Mouse (Mus musculus) stomach, embryonic 16.5 days (tissue): ENCODE measurements around the gene Sumf1. TPM values are rescaled to one million over a fixed set of nuclear protein-coding genes. Genes with fewer than 3 reads are reported as not detected.

Experiments
- ATAC-seq: fragments of 200-750 bp; cut with Nextera tagmentation; 2 replicates; pipeline ENCODE4 v1.8.0; 2017; ENCODE audit warnings: moderate number of reproducible peaks, moderate TSS enrichment; ENCODE audit not compliant: insufficient read depth, low FRiP score
- H3K27ac ChIP-seq: fragments of 300-500 bp; sonication (generic); 2 replicates; pipeline ENCODE4 v1.5.1; 2014; ENCODE audit warnings: low read length
- H3K27me3 ChIP-seq: fragments of 300-500 bp; sonication (generic); 2 replicates; pipeline ENCODE4 v1.6.1; 2014; ENCODE audit warnings: low read length, control low read depth, mixed read lengths; ENCODE audit not compliant: control insufficient read depth, insufficient read depth
- H3K36me3 ChIP-seq: fragments of 300-500 bp; sonication (generic); 2 replicates; pipeline ENCODE4 v1.6.1; 2014; ENCODE audit warnings: low read length; ENCODE audit not compliant: control insufficient read depth, insufficient read depth
- H3K4me1 ChIP-seq: fragments of 300-500 bp; sonication (generic); 2 replicates; pipeline ENCODE4 v1.6.1; 2014; ENCODE audit warnings: low read length, control low read depth, mixed read lengths; ENCODE audit not compliant: control insufficient read depth, insufficient read depth
- H3K4me2 ChIP-seq: fragments of 300-500 bp; sonication (generic); 2 replicates; pipeline ENCODE4 v1.6.1; 2014; ENCODE audit warnings: low read depth, low read length, mixed read lengths
- H3K4me3 ChIP-seq: fragments of 300-500 bp; sonication (generic); replicated peaks from 2 replicates; pipeline ENCODE4 v1.5.1; 2014; ENCODE audit warnings: mild to moderate bottlenecking, low read length
- H3K9ac ChIP-seq: fragments of 300-500 bp; sonication (generic); 2 replicates; pipeline ENCODE4 v1.6.1; 2014; ENCODE audit warnings: low read length
- H3K9me3 ChIP-seq: fragments of 300-500 bp; sonication (generic); replicated peaks from 2 replicates; pipeline ENCODE4 v1.6.1; 2016; ENCODE audit warnings: low read length, control low read depth; ENCODE audit not compliant: control insufficient read depth
- WGBS: fragments of 180-500 bp; shearing (Covaris S2); extraction: QIAGEN DNeasy Blood & Tissue Kit; methylation state at CpG from one replicate; pipeline ENCODE4 v1.1.7; 2014; 5-methylcytosine and 5-hydroxymethylcytosine counted together
- polyA plus RNA-seq: library from polyadenylated mRNA; unstranded; fragments of >200 nt; fragmentation: Nextera tagmentation; extraction: Ambion mirVana; gene quantifications from 2 replicates; pipeline ENCODE4 v1.2.1, GENCODE M21; 2015

The Sumf1 gene
- polyA plus RNA-seq, 1 experiment from 2014 or later, result 22.6 TPM

- no peak for ATAC-seq
Observed at GRCm38 (mm10) chr6:108145941-108146588, 39.3 kb downstream of the Sumf1 start.

GRCm38 (mm10) chr6:108145241-108145640 lies 40.1 kb downstream of the Sumf1 start:
- no peaks in the 10 kb centered on the region for H3K27me3 ChIP-seq
- no peak for ATAC-seq
- H3K4me1 ChIP-seq, result no peaks in the 10 kb centered on the region
- no peak overlapping the region for H3K4me2 ChIP-seq
- no peaks in the 10 kb centered on the region for H3K9me3 ChIP-seq
- no peak overlapping the region for H3K9ac ChIP-seq
- no peak overlapping the region for H3K4me3 ChIP-seq
- no peaks in the 10 kb centered on the region for H3K36me3 ChIP-seq
- H3K27ac ChIP-seq, result no peak overlapping the region
- WGBS, result 79% methylated on average over 3 of the region's 3 CpGs

More at GRCm38 (mm10) chr6:108145941-108146588, 39.3 kb downstream of the Sumf1 start:
- Histone ChIP-seq H3K9ac (no peak overlapping the region), H3K4me2 (no peak overlapping the region), H3K4me1 (no peaks in the 10 kb centered on the region), H3K4me3 (no peak overlapping the region), H3K9me3 (no peaks in the 10 kb centered on the region), H3K27me3 (no peaks in the 10 kb centered on the region), H3K36me3 (no peaks in the 10 kb centered on the region), H3K27ac (no peak overlapping the region)
- WGBS, result 92% methylated on average over 7 of the region's 7 CpGs

- Histone ChIP-seq H3K4me3 (no peak overlapping the region), H3K4me2 (no peak overlapping the region), H3K36me3 (no peaks in the 10 kb centered on the region), H3K4me1 (no peaks in the 10 kb centered on the region), H3K9me3 (no peaks in the 10 kb centered on the region), H3K9ac (no peak overlapping the region), H3K27ac (no peak overlapping the region), H3K27me3 (no peaks in the 10 kb centered on the region)
- WGBS, result 76% methylated on average over 4 of the region's 4 CpGs
- no peak for ATAC-seq
Observed at GRCm38 (mm10) chr6:108142796-108143195, 42.6 kb downstream of the Sumf1 start.

GRCm38 (mm10) chr6:108140722-108141490 lies 44.5 kb downstream of the Sumf1 start:
- peak; percentile 47; the same call in 1 of the 2 replicates for ATAC-seq
- Histone ChIP-seq H3K36me3 (no peaks in the 10 kb centered on the region), H3K27me3 (no peaks in the 10 kb centered on the region), H3K27ac (no peak overlapping the region), H3K4me3 (no peak overlapping the region), H3K9me3 (no peaks in the 10 kb centered on the region), H3K9ac (no peak overlapping the region), H3K4me1 (no peaks in the 10 kb centered on the region), H3K4me2 (no peak overlapping the region)
- WGBS, result 37% methylated on average over 4 of the region's 4 CpGs

- no peak overlapping the region for H3K4me3 ChIP-seq
- no peaks in the 10 kb centered on the region for H3K36me3 ChIP-seq
- no peaks in the 10 kb centered on the region for H3K4me1 ChIP-seq
- H3K9me3 ChIP-seq, result no peaks in the 10 kb centered on the region
- 89% methylated on average over 5 of the region's 5 CpGs for WGBS
- no peak overlapping the region for H3K27ac ChIP-seq
- H3K4me2 ChIP-seq, result no peak overlapping the region
- no peak for ATAC-seq
- H3K27me3 ChIP-seq, result no peaks in the 10 kb centered on the region
- no peak overlapping the region for H3K9ac ChIP-seq
Observed at GRCm38 (mm10) chr6:108137031-108137430, 48.4 kb downstream of the Sumf1 start.

GRCm38 (mm10) chr6:108136286-108136685 lies 49.1 kb downstream of the Sumf1 start:
- 94% methylated on average over 1 of the region's 1 CpGs for WGBS
- Histone ChIP-seq H3K4me1 (no peaks in the 10 kb centered on the region), H3K36me3 (no peaks in the 10 kb centered on the region), H3K9ac (no peak overlapping the region), H3K27me3 (no peaks in the 10 kb centered on the region), H3K4me3 (no peak overlapping the region), H3K4me2 (no peak overlapping the region), H3K27ac (no peak overlapping the region), H3K9me3 (no peaks in the 10 kb centered on the region)
- ATAC-seq, result no peak

- no peak overlapping the region for H3K4me2 ChIP-seq
- no peaks in the 10 kb centered on the region for H3K27me3 ChIP-seq
- H3K27ac ChIP-seq, result no peak overlapping the region
- H3K9ac ChIP-seq, result no peak overlapping the region
- no peaks in the 10 kb centered on the region for H3K4me1 ChIP-seq
- no peaks in the 10 kb centered on the region for H3K9me3 ChIP-seq
- H3K36me3 ChIP-seq, result no peaks in the 10 kb centered on the region
- ATAC-seq, result no peak
- 92% methylated on average over 5 of the region's 5 CpGs for WGBS
- no peak overlapping the region for H3K4me3 ChIP-seq
Observed at GRCm38 (mm10) chr6:108132268-108132935, 53.0 kb downstream of the Sumf1 start.

- H3K9me3 ChIP-seq, result no peaks in the 10 kb centered on the region
- no peaks in the 10 kb centered on the region for H3K36me3 ChIP-seq
- no peak overlapping the region for H3K27ac ChIP-seq
- no peaks in the 10 kb centered on the region for H3K27me3 ChIP-seq
- H3K4me3 ChIP-seq, result no peak overlapping the region
- H3K9ac ChIP-seq, result no peak overlapping the region
- ATAC-seq, result no peak
- WGBS, result 74% methylated on average over 5 of the region's 5 CpGs
- no peaks in the 10 kb centered on the region for H3K4me1 ChIP-seq
- H3K4me2 ChIP-seq, result no peak overlapping the region
Observed at GRCm38 (mm10) chr6:108130718-108131117, 54.7 kb downstream of the Sumf1 start.

- Histone ChIP-seq H3K4me2 (no peak overlapping the region), H3K27me3 (no peaks in the 10 kb centered on the region), H3K9me3 (no peaks in the 10 kb centered on the region), H3K4me1 (no peaks in the 10 kb centered on the region), H3K9ac (no peak overlapping the region), H3K36me3 (no peaks in the 10 kb centered on the region), H3K27ac (no peak overlapping the region), H3K4me3 (no peak overlapping the region)
- ATAC-seq, result no peak
- 86% methylated on average over 3 of the region's 3 CpGs for WGBS
Observed at GRCm38 (mm10) chr6:108126631-108127030, 58.8 kb downstream of the Sumf1 start.
